Mouse (Mus musculus): Measurements from ENCODE around the gene Plpp2. TPM values are rescaled to one million over a fixed set of nuclear protein-coding genes. Genes with fewer than 3 reads are reported as not detected.

The Plpp2 gene
- total RNA-seq (2021), result 10 to 100 TPM; 30.3 to 34.7 TPM
- 33.5 and 44.3 TPM in 2 replicates for polyA plus RNA-seq (2012; rRNA removed)
- long read RNA-seq, transcript Plpp2-202 (6 exons, 1,609 nt), result minor isoform, 5 of 35 reads
- long read RNA-seq, transcript Plpp2-201 (6 exons, 1,654 nt), result major isoform, 26 of 35 reads
- long read RNA-seq, partial matches to known transcripts, result 2 of 35 reads
- long read RNA-seq, other reads (novel, unspliced or antisense), result 2 of 35 reads

GRCm38 (mm10) chr10:79533126-79533911, at the start of gene Plpp2:
Gene Plpp2, minus strand, starts transcription at chr10:79533796.
- DNase-seq, result peak; percentile 92

- DNase-seq, result no peak
Observed at GRCm38 (mm10) chr10:79581501-79581900, 47.9 kb upstream of the Plpp2 start.

- no peak for DNase-seq
Observed at GRCm38 (mm10) chr10:79580811-79581210, 47.2 kb upstream of the Plpp2 start.

- no peak for DNase-seq
Observed at GRCm38 (mm10) chr10:79580356-79580755, 46.8 kb upstream of the Plpp2 start.

- no peak for DNase-seq
Observed at GRCm38 (mm10) chr10:79579781-79580180, 46.2 kb upstream of the Plpp2 start.

GRCm38 (mm10) chr10:79578891-79579290, 45.3 kb upstream of the Plpp2 start:
- DNase-seq, result no peak

GRCm38 (mm10) chr10:79578276-79578675, 44.7 kb upstream of the Plpp2 start:
- DNase-seq, result no peak

DNA sequence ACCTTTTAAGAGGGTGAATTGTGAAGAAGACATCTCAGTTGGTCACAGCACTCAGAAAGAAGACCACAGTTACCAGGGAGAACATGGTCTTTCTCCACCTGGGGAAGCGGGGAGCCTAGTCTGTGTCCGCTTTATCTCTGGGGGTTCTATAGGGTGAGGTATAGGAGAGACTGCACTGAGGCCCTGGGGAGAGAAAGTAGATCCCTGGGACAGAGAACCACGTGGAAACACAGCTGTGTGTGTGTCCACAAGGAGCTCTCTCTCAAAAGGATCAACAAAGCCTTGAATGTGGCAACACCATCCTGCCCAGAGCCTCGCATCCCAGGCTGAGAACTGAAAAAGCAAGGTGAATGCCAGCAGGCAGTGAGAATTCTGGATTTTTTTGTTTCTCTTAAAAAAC, 43.8 kb upstream of the Plpp2 start:
- no peak for DNase-seq

- DNase-seq, result no peak
Observed at GRCm38 (mm10) chr10:79575754-79576153, 42.2 kb upstream of the Plpp2 start.

DNA sequence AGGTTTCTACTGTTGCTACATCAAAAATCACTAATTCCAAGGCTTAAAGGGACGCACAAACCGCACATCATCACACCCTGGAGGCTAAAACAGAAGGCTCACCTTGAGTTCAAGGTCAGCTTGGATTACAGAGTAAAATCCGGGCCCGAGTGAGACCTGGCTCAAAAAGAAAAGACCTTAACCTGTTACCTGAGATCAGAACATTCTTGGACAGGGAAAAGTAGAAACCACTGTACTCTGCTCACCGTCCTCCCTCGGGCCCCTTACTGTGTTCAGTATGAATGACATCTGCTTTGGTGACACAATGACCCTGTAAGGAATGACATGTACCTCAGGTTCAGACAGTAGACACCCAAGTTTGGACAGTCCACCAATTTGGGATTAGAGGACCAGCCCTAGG, 41.2 kb upstream of the Plpp2 start:
- no peak for DNase-seq

- DNase-seq, result peak; percentile 23
Observed at GRCm38 (mm10) chr10:79574350-79574749, 40.8 kb upstream of the Plpp2 start.

DNA sequence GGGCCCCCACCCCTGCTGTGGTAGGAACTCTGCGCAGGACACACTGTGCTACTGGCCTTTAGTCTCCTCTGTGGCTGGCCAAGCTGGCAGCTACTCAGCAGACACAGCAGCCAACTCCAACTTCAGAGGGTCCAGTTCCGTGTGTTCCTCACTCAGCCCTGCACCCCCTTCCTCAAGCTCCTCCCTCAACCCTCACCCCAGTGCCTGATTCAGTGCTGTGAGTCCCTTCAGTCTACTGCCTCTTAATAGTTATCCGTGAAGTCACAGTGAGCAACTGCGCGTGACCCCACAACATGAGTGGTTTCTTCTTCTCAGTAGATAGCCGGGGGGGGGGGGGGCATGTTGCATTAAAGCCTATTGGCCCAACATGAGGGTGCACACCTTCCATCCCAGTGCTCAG, 40.0 kb upstream of the Plpp2 start:
- no peak for DNase-seq

- no peak for DNase-seq
Observed at GRCm38 (mm10) chr10:79571314-79571713, 37.7 kb upstream of the Plpp2 start.

- DNase-seq, result no peak
Observed at GRCm38 (mm10) chr10:79569921-79570320, 36.3 kb upstream of the Plpp2 start.

GRCm38 (mm10) chr10:79559716-79560115, 26.1 kb upstream of the Plpp2 start:
- DNase-seq, result no peak

GRCm38 (mm10) chr10:79557496-79557895, 23.9 kb upstream of the Plpp2 start:
- no peak for DNase-seq

- no peak for DNase-seq
Observed at GRCm38 (mm10) chr10:79556951-79557350, 23.4 kb upstream of the Plpp2 start.

GRCm38 (mm10) chr10:79555238-79555724, 21.7 kb upstream of the Plpp2 start:
- no peak for DNase-seq

DNA sequence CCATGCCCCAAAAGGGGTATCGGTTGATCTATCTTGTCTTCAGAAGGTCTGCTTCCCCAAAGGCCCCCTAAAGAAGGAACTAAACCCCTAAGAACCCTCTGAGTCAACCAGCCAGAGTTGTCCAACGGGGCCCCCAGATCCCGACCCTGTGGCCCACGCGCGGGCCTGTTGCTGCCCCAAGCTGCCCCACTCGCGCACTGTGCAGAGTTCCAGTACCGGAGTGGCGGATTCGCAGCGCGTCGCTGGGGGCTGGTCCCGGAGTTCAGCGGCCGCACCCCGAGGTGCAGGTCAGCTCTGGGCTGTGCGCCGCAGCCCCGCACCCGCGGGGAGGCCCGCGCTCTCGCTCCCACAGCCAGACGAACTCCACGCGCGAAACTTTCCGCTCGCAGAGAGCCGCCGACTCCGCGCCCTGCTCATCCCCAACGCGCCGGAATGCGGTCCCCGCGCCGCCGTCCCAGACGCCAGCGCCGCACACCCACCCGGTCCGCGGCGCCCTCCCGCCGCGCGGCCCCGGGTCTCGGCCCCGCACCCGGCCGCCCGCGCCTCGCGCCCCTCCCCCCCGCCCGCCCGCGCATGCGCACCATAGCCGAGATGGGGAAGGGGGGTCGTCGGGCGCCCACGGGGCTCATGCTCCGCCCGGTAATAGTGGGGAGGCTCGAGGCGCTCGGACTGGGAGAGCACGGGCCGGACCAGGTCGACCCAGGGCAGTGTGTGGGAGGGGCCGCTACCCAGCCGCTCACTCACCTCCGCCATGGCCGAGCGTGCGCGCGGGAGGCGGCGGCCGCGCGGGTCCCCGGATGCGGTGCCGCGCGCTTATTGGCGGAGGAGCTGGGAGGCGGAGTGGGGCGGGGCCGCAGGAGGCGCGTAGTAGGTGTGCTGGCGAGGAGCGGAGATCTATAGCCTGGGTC, 21.0 kb upstream of the Plpp2 start, which contains the start of gene Mier2:
Mier2 (minus strand) TSS at position 870 of the 908 bp plus-strand sequence.
- DNase-seq, result peak; percentile 90

GRCm38 (mm10) chr10:79553691-79554090, 20.1 kb upstream of the Plpp2 start:
- DNase-seq, result no peak

- no peak for DNase-seq
Observed at GRCm38 (mm10) chr10:79553176-79553575, 19.6 kb upstream of the Plpp2 start.

- no peak for DNase-seq
Observed at GRCm38 (mm10) chr10:79552531-79552930, 18.9 kb upstream of the Plpp2 start.
